Mouse (Mus musculus) large intestine, adult 2 months (tissue): ENCODE results near the gene Glb1l. TPM values are rescaled to one million over a fixed set of nuclear protein-coding genes. Genes with fewer than 3 reads are reported as not detected.
A peak's percentile ranks its signal among the peaks of the same experiment; 100 is the strongest.

Experiments used
- DNase-seq: peaks from one replicate; pipeline ENCODE4 v3.0.0-alpha.2; 2012; ENCODE audit warnings: low read depth, low spot score
- WGBS: fragments of 180-500 bp; shearing (Covaris S2); methylation state at CpG from one replicate; pipeline ENCODE4 v1.1.7; 2018; 5-methylcytosine and 5-hydroxymethylcytosine counted together
- polyA plus RNA-seq: library from polyadenylated mRNA; depleted of rRNA; stranded (reverse); fragments of >200 nt; gene quantifications from 2 replicates; pipeline ENCODE4 v1.2.3, GENCODE M21; 2012

Gene Glb1l
- polyA plus RNA-seq, 1 experiment, result 2.1 TPM

DNA sequence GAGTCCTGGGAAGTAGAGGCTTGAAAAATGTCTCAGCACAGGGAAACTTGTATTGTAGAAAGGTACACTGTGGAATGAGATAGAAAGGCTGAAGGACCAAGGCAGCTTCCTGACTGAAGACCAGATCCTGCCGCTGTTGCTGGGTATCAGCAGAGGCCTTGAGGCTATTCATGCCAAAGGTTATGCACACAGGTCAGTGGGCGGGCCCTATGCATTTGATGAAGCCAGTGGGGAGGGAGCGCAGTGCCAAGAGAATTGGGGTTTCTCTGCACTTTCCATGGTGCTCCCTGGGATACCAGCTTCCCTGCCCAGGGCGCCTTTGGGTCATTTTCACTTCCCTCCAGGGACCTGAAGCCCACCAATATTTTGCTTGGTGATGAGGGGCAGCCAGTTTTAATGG lies 1.9 kb upstream of the Glb1l start:
- DNase-seq, result no peak
- WGBS, result 73% methylated on average over 4 of the region's 4 CpGs

GRCm38 (mm10) chr1:75211141-75211708 lies 612 bp upstream of the Glb1l start:
- 5% methylated on average over 17 of the region's 17 CpGs for WGBS

DNA sequence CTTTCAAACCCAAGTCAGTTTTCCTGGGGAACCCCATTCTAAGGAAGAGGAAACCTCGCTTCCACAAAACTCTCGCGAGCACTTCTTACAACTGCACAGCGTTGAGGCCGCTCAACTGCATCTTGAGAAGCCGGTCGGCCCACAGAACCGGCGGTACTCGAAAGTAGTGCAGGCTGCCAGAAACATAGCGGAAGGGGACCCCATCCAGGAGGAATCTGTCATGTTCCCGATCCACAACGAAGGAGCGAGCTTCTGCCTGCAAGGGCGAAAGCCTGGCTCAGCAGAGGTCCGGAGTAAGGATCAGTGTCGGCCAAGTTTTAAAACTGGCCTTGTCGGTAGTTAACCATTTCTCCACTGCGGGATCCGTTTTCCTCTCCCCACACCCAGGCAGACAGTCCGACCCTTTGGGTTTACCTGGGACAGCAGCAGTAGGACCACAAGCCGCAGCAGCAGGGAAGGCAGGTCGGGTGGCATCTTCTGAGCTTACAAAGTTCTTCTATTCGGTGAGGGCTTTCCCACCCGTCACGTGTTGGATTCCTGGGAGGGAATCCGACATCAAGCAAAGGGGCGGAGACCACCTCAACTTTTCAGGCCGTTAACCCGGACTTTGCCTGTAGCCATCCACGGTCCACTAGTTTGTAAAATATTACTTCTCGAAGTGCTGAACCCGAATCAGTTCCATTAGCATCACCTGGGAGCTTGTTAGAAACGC lies 1.5 kb downstream of the Glb1l start:
- WGBS, result 16% methylated on average over 34 of the region's 34 CpGs
- DNase-seq, result no peak

More at GRCm38 (mm10) chr1:75211141-75211708, 612 bp upstream of the Glb1l start:
- DNase-seq, result no peak

GRCm38 (mm10) chr1:75201236-75201635 lies 9.4 kb downstream of the Glb1l start:
- no peak for DNase-seq
- WGBS, result 37% methylated on average over 1 of the region's 1 CpGs

DNA sequence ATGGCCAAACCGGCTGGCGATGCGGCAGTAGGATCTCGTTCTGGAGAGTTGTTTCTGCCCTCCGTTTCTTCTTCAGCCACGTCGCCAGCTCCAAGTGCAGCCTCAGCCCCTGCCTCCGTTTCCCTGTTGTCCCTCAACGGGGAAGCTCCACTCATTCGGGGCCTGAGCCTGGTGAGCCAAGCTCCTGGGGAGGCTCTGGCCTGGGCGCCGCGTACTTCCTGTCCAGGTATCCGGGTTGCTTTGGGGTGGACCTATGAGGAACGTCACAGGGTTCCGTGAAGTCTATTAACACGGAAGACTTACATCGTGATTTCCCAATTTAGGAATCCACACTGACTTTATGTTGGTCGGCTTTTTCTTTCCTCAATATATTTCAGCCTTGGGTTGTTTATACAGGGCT lies 18.2 kb downstream of the Glb1l start:
- no peak for DNase-seq

GRCm38 (mm10) chr1:75191622-75192402 lies 18.8 kb downstream of the Glb1l start, which contains the start of the genes Ankzf1 and Atg9a:
Gene Ankzf1 (plus strand): TSS chr1:75192151.
Gene Atg9a (minus strand): TSS chr1:75192196.
- DNase-seq, result peak; percentile 98
- under 1% methylated on average over 54 of the region's 56 CpGs for WGBS

More for the DNA sequence above, 18.2 kb downstream of the Glb1l start:
- WGBS, result under 1% methylated on average over 19 of the region's 19 CpGs

- DNase-seq, result no peak
- 38% methylated on average over 5 of the region's 5 CpGs for WGBS
These were observed 19.4 kb downstream of the Glb1l start for GRCm38 (mm10) chr1:75191258-75191621.

- 56% methylated on average over 2 of the region's 2 CpGs for WGBS
- DNase-seq, result no peak
These were observed 20.0 kb downstream of the Glb1l start for GRCm38 (mm10) chr1:75190577-75190976.

DNA sequence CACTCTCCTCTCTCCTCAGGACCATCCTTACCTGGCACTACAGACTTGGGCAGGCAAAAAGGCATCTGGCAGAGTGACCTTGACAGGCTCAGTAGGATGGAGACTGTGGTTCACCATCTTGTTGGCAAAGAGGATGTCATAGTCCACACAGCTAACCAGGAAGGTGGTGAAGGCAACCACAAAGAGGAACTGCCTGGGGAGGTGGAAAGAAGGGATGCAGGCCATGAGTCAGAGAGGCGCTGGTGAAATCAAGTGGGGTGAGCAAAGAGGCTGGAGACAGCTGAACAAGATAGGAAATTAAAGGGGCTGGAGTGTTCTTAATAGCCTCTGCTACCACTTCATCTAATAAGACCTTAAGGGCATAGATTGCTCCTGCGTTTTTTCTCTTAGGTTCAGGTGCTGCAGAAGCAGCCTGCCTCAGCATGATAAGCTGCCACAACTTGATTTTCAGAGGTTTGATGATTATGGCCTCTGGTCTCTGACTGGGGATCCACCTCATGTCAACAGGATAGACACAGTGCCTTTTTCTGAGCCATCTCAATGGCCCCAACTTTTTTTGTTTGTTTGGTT lies 22.6 kb downstream of the Glb1l start:
- no peak for DNase-seq
- 92% methylated on average over 2 of the region's 2 CpGs for WGBS

GRCm38 (mm10) chr1:75187126-75187525 lies 23.5 kb downstream of the Glb1l start:
- DNase-seq, result no peak

- no peak for DNase-seq
These were observed 25.1 kb downstream of the Glb1l start for GRCm38 (mm10) chr1:75185495-75185894.

GRCm38 (mm10) chr1:75182160-75182559 lies 28.5 kb downstream of the Glb1l start:
- 73% methylated on average over 4 of the region's 4 CpGs for WGBS
- DNase-seq, result no peak

More at GRCm38 (mm10) chr1:75185495-75185894, 25.1 kb downstream of the Glb1l start:
- 41% methylated on average over 11 of the region's 11 CpGs for WGBS

GRCm38 (mm10) chr1:75181377-75181870 lies 29.2 kb downstream of the Glb1l start:
- WGBS, result 83% methylated on average over 4 of the region's 4 CpGs
- no peak for DNase-seq

- WGBS, result 12% methylated on average over 7 of the region's 7 CpGs
These were observed 29.9 kb downstream of the Glb1l start for GRCm38 (mm10) chr1:75180741-75181140.

DNA sequence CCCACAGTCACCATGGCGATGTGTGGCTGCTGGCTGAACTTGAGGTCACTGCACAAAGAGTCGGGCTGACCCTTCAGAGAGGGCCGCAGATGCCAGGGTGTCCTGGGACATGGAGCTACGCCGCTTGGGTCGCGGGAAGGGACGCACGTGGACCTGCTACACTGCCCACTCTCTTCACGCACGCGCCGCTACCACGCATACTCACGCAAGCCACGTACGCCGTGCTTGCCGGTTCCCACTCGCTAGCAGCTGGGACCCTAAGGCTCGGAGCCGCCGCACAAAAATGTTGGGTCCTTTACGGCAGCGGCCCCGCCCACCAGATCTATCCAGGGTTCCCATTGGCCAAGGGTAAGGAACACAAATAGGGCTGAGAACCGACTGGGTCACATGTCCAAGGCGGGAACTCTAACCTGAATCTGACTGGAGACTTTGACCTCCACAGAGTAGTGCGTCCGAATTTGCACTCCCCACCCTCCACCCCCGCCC lies 30.5 kb downstream of the Glb1l start, which contains the start of gene Abcb6:
Abcb6 (minus strand) TSS at position 288 of the 486 bp plus-strand sequence.
- peak; percentile 82 for DNase-seq
- 0% methylated on average over 31 of the region's 31 CpGs for WGBS

More at GRCm38 (mm10) chr1:75180741-75181140, 29.9 kb downstream of the Glb1l start:
- no peak for DNase-seq

GRCm38 (mm10) chr1:75179334-75180104 lies 31.1 kb downstream of the Glb1l start:
- no peak for DNase-seq

DNA sequence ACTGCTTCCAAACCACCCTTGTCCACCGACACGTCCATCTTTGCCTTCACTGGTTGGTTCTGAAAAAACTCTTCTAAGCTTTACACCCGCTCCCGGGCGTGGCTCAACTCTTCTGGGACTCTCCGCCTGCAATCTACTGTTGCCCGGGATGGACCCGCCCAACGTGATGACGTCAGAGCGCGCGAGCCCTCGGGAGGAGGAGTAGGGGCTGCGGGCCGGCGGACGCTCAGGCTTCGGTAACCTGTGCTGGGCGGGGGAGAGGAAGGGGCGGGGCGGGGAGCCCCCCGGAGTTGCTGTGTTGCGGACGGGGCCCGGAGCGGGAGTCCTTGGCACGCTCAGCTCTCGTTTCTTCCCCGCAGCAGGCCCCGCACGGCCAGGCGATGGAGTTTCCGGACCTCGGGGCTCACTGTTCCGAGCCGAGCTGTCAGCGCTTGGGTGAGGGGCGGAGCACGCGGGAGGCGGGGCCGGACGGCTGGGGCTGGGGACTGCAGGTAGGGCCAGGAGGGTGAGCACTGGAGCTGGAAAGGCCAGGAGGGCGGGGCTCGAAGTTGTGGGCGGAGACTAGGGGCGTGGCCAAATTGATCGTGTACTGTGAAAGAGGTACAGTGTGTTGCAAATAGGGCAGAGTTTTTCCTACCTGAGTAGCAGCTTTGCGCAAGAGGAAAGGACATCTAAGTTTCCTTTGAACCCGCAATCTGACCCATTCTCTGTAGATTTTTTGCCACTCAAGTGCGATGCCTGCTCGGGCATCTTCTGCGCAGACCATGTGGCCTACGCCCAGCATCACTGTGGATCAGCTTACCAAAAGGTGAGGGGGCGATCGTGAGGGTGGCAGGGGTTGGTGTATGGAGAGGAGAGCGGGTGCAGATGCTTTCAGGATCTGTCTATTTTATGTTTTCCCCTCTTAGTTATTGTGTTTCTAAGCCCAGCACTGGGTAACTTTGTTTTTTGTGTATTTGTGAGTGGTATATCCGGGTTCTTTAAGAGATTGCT lies 41.8 kb downstream of the Glb1l start, which contains the start of gene Zfand2b:
Zfand2b (plus strand) TSS at position 175 of the 993 bp plus-strand sequence.
- peak; percentile 95 for DNase-seq
- 1% methylated on average over 58 of the region's 59 CpGs for WGBS

More at GRCm38 (mm10) chr1:75179334-75180104, 31.1 kb downstream of the Glb1l start:
- WGBS, result 3% methylated on average over 23 of the region's 23 CpGs

GRCm38 (mm10) chr1:75168093-75168471 lies 42.5 kb downstream of the Glb1l start:
- DNase-seq, result no peak
- WGBS, result 3% methylated on average over 7 of the region's 7 CpGs
